Mouse (Mus musculus) megakaryocyte progenitor cell, adult 5-6 weeks (primary cell): ENCODE measurements around the gene Sec23b. TPM values are rescaled to one million over a fixed set of nuclear protein-coding genes. Genes with fewer than 3 reads are reported as not detected.
"Not testable (repeated sequence)": the region's sequence is repeated elsewhere in the genome, so short reads cannot be mapped to it uniquely, and the experiment has no call there.

ENCODE experiments used
- ATAC-seq: replicated peaks from 2 replicates; pipeline ENCODE4 v1.8.0; 2016; ENCODE audit warnings: mild to moderate bottlenecking, moderate TSS enrichment, inconsistent platforms; ENCODE audit not compliant: poor library complexity
- total RNA-seq, 2 experiments: library from RNA; stranded (forward) in 1 of 2; stranded (reverse) in 1 of 2; fragments of 157-497, 149-512 nt in 1 of 2; fragments of 200-1000 nt in 1 of 2; gene quantifications; 2 replicates each; pipeline versions ENCODE4 v1.2.3 to v1.2.4; 2015 to 2017

Gene Sec23b
- total RNA-seq (2015): 53.3 and 66.8 TPM in 2 replicates
- total RNA-seq (2017): 118 and 125 TPM in 2 replicates

- ATAC-seq: peak; percentile 92
Observed at GRCm38 (mm10) chr2:144555820-144556552, at the start of gene Sec23b. Gene Sec23b (plus strand): TSS chr2:144556229.

DNA sequence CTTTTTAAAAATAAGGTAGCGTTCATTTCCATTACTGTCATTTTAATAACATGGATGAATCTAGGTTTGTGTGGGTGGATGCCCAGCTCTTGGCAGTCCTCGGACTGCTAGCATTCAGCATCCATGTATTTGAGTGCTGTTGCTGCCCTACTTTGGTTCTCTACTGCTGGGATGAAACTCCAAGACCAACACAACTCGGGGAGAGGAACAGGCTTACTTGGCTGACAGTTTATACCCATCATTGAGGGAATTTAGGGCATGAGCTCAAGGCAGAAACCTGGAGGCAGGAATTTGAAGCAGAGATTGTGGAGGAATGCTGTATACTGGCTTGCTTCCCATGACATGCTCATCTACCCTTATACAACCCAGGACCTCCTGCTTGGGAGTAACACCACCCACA is 41.4 kb upstream of the Sec23b start:
- ATAC-seq: no peak

DNA sequence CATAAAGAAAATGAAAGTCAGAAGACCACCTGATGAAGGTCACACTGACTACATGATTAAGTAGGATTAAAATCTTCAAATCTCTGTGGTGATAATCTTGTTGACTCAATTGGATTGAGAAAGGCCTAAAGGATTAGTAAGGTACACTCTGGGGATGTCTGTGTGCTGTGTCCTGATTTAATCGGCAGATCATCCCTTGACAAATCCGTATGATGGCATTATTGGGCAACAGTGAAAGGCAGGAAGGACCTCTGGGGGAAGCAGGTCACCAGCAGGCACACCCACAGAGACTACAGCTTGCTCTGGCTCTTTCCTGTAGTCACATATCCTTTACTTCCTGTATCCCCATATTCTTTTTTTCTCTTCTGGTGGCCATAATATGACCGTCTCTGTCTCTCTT is 36.3 kb upstream of the Sec23b start:
- ATAC-seq: no peak

DNA sequence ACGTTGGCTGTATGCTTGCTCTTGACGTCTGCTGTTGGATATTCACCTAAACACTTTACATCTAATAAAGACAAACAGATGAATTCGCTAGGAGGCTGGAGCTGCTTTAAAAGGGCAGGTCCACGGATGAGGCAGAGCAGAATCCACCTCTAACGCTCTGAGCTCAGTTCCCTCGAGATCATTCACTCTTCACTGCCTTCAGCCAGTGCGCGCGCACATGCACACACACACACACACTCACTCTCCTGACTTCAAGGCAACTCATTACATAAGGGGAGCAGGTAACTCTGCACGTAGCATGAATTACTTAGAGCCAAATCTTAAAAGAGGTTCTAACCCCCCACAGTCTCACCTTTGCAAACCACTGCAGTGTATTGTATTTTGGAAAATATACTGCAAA is 30.2 kb upstream of the Sec23b start:
- no peak for ATAC-seq

DNA sequence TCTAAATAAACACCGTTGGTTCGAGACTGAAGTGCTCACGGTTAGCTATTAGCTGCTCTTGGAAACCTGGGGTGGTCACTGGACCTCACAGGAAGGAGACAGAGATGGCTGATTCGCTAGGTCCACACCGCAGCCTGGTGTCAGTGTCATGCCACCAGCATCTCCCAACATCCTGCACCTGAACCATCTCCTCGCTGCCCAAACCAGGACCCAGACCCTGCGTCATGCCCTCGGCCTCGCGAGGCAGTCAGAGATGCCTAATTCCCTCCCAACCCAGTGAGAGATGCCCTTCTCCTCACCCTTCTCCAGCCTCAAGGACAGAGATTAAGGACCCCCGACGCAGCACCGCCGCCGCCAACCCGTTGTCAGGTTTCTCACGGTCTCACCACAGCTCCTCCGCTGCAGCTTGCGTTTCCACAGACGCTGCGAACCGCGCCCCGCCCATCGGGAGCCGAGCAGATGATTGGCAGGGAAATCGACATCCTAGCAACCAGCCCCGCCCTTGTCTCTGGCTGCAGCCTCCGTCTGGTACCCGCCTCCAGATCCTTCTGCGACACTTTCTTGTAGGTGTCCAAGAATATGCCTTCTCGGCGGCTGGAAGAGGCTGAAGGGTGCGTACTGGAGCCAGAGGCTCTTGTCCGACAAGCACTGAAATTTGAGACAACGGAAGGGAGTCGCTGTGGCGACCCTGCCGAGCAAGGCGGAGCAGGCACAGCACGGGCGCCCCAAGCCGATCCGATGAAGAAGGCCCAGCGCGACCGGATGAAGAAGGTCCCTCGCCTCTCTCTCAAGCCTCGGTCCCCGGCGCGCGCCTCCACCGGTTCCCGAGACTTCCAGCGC is 28.8 kb upstream of the Sec23b start, which contains the start of the genes Dzank1 and Polr3f:
TSS of gene Dzank1 (minus strand) at position 434 of the 840 bp plus-strand sequence.
TSS of gene Polr3f (plus strand) at position 738 of the 840 bp plus-strand sequence.
- peak; percentile 98 for ATAC-seq

DNA sequence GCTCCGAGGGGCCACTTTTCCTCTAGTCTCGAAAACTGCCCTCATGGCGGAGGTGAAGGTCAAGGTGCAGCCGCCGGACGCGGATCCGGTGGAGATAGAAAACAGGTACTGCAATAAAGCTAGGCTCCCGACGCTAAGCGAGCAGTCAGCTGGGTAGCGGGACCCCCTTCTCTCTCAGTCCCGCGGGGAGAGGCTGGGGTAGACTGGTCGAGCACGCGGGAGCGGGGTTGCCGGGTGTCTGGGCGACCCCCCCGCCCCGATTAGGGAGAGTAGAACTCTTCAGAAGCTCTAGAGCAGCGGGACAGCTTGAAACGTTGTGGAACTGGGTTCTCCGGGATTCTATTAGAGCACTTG is 28.2 kb upstream of the Sec23b start:
- peak; percentile 30 for ATAC-seq

- ATAC-seq: no peak
Observed at GRCm38 (mm10) chr2:144537123-144537522, 18.9 kb upstream of the Sec23b start.

DNA sequence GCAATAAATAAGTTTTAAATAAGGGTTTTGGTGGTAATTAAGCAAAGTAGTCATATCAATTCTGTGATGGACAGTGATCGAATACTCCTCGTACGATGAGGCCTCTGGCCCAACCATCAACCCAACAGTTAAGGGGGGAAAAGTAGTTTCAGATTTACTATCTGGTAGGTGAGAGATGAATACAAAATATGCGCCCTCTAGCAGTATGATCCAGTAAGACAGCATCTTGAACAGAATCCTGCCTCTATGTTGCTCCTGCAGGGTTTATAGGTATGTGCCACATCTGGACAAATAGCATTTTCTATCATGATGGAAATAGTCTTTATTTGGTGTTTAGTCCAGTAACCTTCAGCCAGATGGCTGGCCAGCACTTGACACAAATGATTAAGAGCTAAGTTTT is 14.8 kb upstream of the Sec23b start:
- peak; percentile 80 for ATAC-seq

- ATAC-seq: no peak
Observed at GRCm38 (mm10) chr2:144543670-144544069, 12.4 kb upstream of the Sec23b start.

GRCm38 (mm10) chr2:144544630-144545029 is 11.4 kb upstream of the Sec23b start:
- no peak for ATAC-seq

DNA sequence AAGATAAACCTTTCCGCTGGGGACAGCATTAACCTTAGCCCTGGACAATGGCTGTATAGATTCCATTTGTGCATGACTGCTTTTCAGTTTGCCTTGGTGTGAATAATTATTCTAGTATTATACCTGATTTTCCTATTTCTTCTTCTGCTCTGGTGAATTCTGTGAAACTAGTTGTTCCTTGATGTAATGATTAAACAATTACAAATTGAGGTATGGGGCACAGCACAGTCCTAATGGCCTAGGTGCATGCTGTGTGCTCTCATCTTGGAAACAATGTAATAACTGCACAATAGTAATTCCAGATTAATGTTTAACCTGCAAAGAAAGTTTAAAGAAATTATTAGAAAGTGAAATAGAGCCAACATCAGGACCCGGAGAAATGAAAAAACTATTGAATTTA is 11.0 kb upstream of the Sec23b start:
- no peak for ATAC-seq

- no peak for ATAC-seq
Observed at GRCm38 (mm10) chr2:144545481-144545880, 10.5 kb upstream of the Sec23b start.

GRCm38 (mm10) chr2:144547559-144547958 is 8.5 kb upstream of the Sec23b start:
- ATAC-seq: no peak

DNA sequence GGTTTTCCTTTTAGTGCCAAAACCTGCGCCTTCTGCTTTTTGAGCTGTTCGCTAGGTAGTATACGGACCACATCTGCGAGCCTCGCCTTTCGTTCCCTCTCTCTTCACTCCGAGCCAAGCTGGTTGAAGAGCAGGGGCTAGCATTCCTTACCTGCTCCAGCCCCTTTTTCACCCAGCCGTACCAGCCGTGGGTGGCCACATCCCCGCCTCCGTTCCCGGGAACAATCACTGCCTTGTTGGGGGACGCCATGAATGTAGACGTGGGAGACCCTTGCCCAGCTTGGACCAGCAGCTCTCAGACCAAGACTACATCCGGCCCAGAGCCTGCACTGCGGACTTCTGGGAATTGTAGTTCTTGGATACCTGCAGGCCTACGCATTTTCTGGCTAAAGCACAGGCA is 5.5 kb upstream of the Sec23b start, which contains the start of gene Rbbp9:
TSS of gene Rbbp9 (minus strand) at position 341 of the 400 bp plus-strand sequence.
- peak; percentile 82 for ATAC-seq

- no peak for ATAC-seq
Observed at GRCm38 (mm10) chr2:144553905-144554304, 2.1 kb upstream of the Sec23b start.

- peak; percentile 25 for ATAC-seq
Observed at GRCm38 (mm10) chr2:144555286-144555819, 676 bp upstream of the Sec23b start.

DNA sequence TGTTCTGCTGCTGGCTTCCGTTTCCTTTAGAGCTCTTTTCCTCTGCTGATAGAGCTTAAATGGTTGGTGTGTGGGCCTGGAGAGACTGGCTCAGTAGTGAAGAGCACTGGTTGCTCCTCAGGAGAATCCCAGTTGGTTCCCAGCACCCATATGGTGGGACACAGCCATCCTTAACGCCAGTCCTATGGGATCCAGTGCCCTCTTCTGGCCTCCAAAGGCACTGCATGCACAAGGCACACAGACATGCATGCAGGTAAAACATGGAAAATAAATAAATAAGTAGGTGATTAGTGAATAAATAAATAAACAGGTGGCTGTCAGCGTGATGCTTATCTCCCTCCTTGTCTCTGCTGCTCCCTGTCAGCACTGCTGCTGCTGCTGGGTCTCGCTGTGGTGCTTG is 32.7 kb downstream of the Sec23b start:
- peak; percentile 60; the same call in 1 of the 2 replicates for ATAC-seq

DNA sequence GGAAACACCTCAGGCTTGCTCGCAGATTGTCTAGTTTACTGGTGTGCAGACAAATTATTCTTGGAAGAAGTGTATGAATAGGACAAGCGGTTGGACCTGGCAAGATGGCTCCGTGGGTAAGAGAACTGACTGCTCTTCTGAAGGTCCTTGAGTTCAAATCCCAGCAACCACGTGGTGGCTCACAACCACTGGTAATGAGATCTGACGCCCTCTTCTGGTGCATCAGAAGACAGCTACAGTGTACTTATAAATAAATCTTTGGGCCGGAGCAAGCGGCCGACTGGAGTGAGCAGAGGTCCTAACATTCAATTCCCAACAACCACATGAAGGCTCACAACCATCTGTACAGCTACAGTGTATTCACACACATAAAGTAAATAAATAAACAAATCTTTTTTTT is 37.0 kb downstream of the Sec23b start:
- ATAC-seq: not testable (repeated sequence)

- peak; percentile 99 for ATAC-seq
Observed at GRCm38 (mm10) chr2:144593951-144594651, 38.1 kb downstream of the Sec23b start, which contains the start of gene Smim26. Gene Smim26 (plus strand): TSS chr2:144594054.

GRCm38 (mm10) chr2:144598006-144598405 is 42.0 kb downstream of the Sec23b start:
- ATAC-seq: no peak
